Mouse (Mus musculus) myocyte (in vitro differentiated cells): ENCODE results near the gene Lgals9. TPM values are rescaled to one million over a fixed set of nuclear protein-coding genes. Genes with fewer than 3 reads are reported as not detected.
"Not testable (repeated sequence)": the region's sequence is repeated elsewhere in the genome, so short reads cannot be mapped to it uniquely, and the experiment has no call there.

Experiments used
- H3K27me3 ChIP-seq: one replicate; pipeline ENCODE4 v1.6.1; 2011; ENCODE audit not compliant: control insufficient read depth, insufficient read depth, insufficient read length
- H3K36me3 ChIP-seq: one replicate; pipeline ENCODE4 v1.6.1; 2011; ENCODE audit not compliant: control insufficient read depth, insufficient read depth
- H3K4me2 ChIP-seq: one replicate; pipeline ENCODE4 v1.6.1; 2011; ENCODE audit warnings: low read depth, control low read depth
- H3K4me3 ChIP-seq: one replicate; pipeline ENCODE4 v1.5.1; 2011; ENCODE audit warnings: mild to moderate bottlenecking, control low read depth, moderate library complexity
- H3K79me2 ChIP-seq: one replicate; pipeline ENCODE4 v1.6.1; 2011; ENCODE audit not compliant: control insufficient read depth, insufficient read depth
- H3ac ChIP-seq: one replicate; pipeline ENCODE4 v1.6.1; 2011; ENCODE audit not compliant: control insufficient read depth, insufficient read length
- CEBPB ChIP-seq: IDR thresholded peaks from 2 replicates; pipeline ENCODE4 v1.6.1; 2011; ENCODE audit warnings: mild to moderate bottlenecking, moderate library complexity; ENCODE audit not compliant: poor library complexity, insufficient read depth, severe bottlenecking
- E2F4 ChIP-seq: IDR thresholded peaks from one replicate; pipeline ENCODE4 v1.6.1; 2011; ENCODE audit warnings: mild to moderate bottlenecking, control low read depth, moderate library complexity; ENCODE audit not compliant: insufficient read depth
- MAX ChIP-seq: IDR thresholded peaks from one replicate; pipeline ENCODE4 v1.6.1; 2011; ENCODE audit warnings: low read depth, mild to moderate bottlenecking, control low read depth
- MYOD1 ChIP-seq, 3 experiments: IDR thresholded peaks; one replicate each; pipeline ENCODE4 v1.6.1; 2011; ENCODE audit warnings: control low read depth in 2 of 3, low read depth in 2 of 3, mild to moderate bottlenecking in 2 of 3, moderate library complexity in 1 of 3; ENCODE audit not compliant: insufficient read length in 2 of 3, control insufficient read depth in 1 of 3
- MYOG ChIP-seq, 3 experiments: IDR thresholded peaks; one replicate each; pipeline ENCODE4 v1.6.1; 2011; ENCODE audit warnings: control low read depth in 2 of 3, low read depth in 2 of 3, mild to moderate bottlenecking in 2 of 3; ENCODE audit not compliant: insufficient read length in 2 of 3, control insufficient read depth in 1 of 3, insufficient read depth in 1 of 3
- POLR2A ChIP-seq: IDR thresholded peaks from one replicate; pipeline ENCODE4 v1.6.1; 2011; ENCODE audit warnings: low read depth, mild to moderate bottlenecking, control low read depth, moderate library complexity; ENCODE audit not compliant: insufficient read length
- POLR2AphosphoS2 ChIP-seq: IDR thresholded peaks from one replicate; pipeline ENCODE4 v1.6.1; 2011; ENCODE audit warnings: low read depth, control low read depth; ENCODE audit not compliant: insufficient read length
- REST ChIP-seq: IDR thresholded peaks from one replicate; pipeline ENCODE4 v1.6.1; 2011; ENCODE audit warnings: mild to moderate bottlenecking, control low read depth, moderate library complexity; ENCODE audit not compliant: insufficient read depth, insufficient read length
- SRF ChIP-seq: IDR thresholded peaks from one replicate; pipeline ENCODE4 v1.6.1; 2011; ENCODE audit warnings: low read depth; ENCODE audit not compliant: control insufficient read depth, insufficient read length
- TCF12 ChIP-seq: IDR thresholded peaks from one replicate; pipeline ENCODE4 v1.6.1; 2011; ENCODE audit warnings: mild to moderate bottlenecking, control low read depth; ENCODE audit not compliant: poor library complexity, insufficient read depth, severe bottlenecking
- TCF3 ChIP-seq: IDR thresholded peaks from one replicate; pipeline ENCODE4 v1.6.1; 2011; ENCODE audit warnings: low read depth, control low read depth; ENCODE audit not compliant: insufficient read length
- USF1 ChIP-seq: IDR thresholded peaks from one replicate; pipeline ENCODE4 v1.6.1; 2011; ENCODE audit warnings: low read depth, mild to moderate bottlenecking, control low read depth, moderate library complexity
- polyA plus RNA-seq: library from polyadenylated mRNA; unstranded; fragments of >200 nt; fragmentation: generic; extraction: Trizol; gene quantifications from one replicate; pipeline ENCODE4 v1.2.1, GENCODE M21; 2012; ENCODE audit warnings: missing spikeins

Gene Lgals9
- polyA plus RNA-seq, 1 experiment = 20.9 TPM

DNA sequence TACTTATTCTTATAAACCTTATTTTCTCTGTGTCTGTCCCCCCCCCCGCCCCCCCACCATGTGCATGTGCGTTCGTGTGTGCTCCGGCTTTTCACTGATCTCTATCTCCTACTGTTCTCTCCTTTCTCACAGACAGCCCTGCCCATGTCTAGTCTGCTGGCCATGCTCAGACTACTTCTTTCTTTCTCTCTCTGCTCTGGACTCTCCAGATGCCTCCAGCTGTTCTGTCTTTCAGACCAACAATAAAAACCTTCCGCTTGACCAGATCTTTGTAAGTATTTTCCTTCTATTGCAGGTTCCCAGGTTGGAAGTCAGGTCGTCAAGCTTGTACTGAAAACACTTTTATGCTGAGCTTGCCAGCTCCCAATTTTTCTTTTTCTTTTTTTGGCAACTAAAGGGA, 14.4 kb upstream of the Lgals9 start:
- no peak overlapping the region for H3ac ChIP-seq

DNA sequence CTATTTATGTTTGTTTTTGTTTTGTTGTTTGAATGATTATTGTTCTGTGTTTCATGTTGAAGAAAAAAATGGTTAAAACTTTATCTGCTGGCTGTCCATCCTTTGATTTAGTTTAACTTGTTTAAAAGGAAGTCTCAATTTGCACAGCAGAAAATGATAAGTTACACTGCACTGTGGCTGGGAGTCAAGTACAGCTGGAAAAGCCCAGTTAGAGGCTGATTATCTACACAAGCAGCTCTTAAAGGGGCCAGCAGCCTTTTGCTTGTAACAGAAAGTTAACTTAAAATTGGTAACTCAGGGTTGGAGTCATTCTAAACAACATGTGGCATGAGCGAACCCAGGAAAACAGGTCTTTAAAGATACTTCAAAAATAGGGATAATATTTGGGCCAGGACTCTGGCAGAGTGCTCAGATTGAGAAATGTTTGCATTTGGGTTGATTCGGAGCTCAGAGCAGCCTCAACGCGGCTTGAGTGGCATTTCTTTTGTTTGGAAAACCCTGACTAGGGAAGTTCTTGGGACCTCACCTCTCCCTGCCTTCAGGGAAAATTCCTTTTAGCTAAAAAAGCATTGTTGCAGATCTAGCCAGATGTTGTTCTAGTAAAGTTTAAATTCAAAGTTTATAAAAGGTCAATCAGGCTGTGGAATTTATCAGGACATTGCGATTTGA, 6.3 kb upstream of the Lgals9 start:
- H3K4me2 ChIP-seq, H3K4me3 ChIP-seq, H3K36me3 ChIP-seq, H3K27me3 ChIP-seq, H3K79me2 ChIP-seq, H3ac ChIP-seq: not testable (repeated sequence)

More for the DNA sequence above, 14.4 kb upstream of the Lgals9 start:
- no peaks in the 10 kb centered on the region for H3K27me3 ChIP-seq
- no peak overlapping the region for H3K4me3 ChIP-seq
- TF ChIP-seq SRF (no peak), MYOG (IDR thresholded peaks at IDR 0.05; ENCODE audit: control insufficient read depth in 1 of 3, insufficient read depth in 1 of 3, insufficient read length in 2 of 3, low read depth in 2 of 3) (no peak), REST (no peak), USF1 (no peak), CEBPB (no peak), MAX (no peak)
- H3K79me2 ChIP-seq = no peaks in the 10 kb centered on the region
- H3K4me2 ChIP-seq = no peak overlapping the region
- no peaks in the 10 kb centered on the region for H3K36me3 ChIP-seq

DNA sequence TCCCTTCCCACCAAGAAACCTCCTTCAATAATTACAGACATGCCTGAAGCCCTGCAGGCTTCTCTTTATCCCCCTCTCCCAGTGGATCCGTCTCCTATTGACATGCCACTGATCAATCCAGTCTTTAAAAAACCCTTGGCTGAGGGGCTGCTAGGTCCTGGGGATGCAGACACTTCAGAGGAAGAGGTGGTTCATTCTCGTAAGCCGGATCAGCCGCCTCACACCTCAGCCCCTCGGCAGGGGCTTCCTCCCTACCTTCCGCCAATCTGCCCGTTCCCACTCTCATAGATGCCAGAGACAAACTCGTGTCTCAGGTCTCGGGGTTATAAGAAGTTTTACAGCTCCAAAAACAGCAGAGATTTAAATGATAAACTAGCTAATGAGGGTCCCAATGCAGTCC, 5.3 kb upstream of the Lgals9 start:
- TF ChIP-seq CEBPB = no peak
- no peak for TF ChIP-seq MAX
- TF ChIP-seq SRF = no peak
- TF ChIP-seq TCF12 = no peak
- no peak for TF ChIP-seq MYOD1 (IDR thresholded peaks at IDR 0.05; ENCODE audit: control insufficient read depth in 1 of 3, insufficient read length in 2 of 3, low read depth in 2 of 3)
- no peak for TF ChIP-seq MYOG (IDR thresholded peaks at IDR 0.05; ENCODE audit: control insufficient read depth in 1 of 3, insufficient read depth in 1 of 3, insufficient read length in 2 of 3, low read depth in 2 of 3)
- Histone ChIP-seq H3K79me2 (no peaks in the 10 kb centered on the region), H3K4me2 (no peak overlapping the region), H3ac (no peak overlapping the region), H3K27me3 (no peaks in the 10 kb centered on the region), H3K4me3 (no peak overlapping the region), H3K36me3 (no peaks in the 10 kb centered on the region)

DNA sequence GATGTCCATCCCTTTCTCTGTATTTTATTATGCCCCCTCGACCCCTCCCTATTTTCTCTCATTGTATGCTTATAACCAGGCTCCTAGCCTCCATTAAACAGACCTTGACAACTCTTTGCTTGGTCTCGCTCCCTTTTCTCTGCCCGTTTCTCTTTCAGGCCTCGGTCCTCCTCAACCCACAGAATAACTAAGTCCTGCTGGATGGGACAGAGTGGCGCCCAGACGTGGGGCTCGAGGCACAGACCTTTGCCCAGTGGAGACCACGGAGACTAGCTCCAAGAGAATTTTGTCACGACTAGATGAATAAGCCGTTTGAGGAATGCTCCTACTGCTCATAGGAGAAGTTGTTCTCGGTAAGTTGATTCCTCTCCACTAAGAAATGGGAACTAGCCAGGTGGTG, 4.5 kb upstream of the Lgals9 start:
- H3K4me2 ChIP-seq, H3K79me2 ChIP-seq, H3K36me3 ChIP-seq, H3K4me3 ChIP-seq, H3ac ChIP-seq, H3K27me3 ChIP-seq: not testable (repeated sequence)

DNA sequence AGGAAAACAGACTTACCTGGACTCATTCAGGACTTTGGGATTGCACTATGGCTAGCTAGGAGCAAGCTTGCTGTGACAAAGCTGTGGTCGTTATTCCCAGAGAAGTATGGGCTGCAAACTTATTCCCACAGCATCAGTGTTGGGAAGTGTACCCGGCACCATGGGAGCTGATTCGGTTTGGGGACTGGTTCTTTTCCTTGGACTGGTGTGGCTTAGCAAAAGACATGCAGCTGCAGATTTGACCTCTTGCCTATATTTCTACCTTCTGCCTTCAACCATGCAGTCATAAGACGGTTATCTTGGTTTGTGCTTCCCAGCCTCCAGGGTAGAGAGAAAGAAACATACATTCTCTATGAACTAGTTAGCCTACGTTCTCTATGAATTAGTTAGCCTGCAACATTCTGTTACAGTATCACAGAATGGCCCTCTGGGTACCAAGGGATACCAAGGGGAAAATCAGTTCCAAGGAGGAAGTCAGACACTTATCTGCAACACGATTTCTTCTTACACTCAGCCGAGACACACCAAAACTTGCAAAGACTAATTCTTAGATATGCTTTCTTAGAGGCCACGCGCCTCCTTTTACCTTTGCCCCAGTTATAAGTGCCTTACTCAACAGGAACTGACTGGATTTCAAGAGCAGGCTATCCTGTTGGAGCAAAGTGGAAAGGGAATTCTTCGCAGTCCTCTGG, 1.7 kb upstream of the Lgals9 start:
- Histone ChIP-seq H3K4me2 (no peak overlapping the region), H3K36me3 (no peaks in the 10 kb centered on the region), H3K27me3 (no peaks in the 10 kb centered on the region), H3ac (no peak overlapping the region), H3K79me2 (no peaks in the 10 kb centered on the region), H3K4me3 (no peak overlapping the region)
- TF ChIP-seq MYOG (IDR thresholded peaks at IDR 0.05; ENCODE audit: control insufficient read depth in 1 of 3, insufficient read depth in 1 of 3, insufficient read length in 2 of 3, low read depth in 2 of 3) (no peak), CEBPB (no peak), SRF (no peak), E2F4 (no peak), REST (no peak), USF1 (no peak), TCF12 (no peak), MAX (no peak), POLR2AphosphoS2 (no peak), TCF3 (no peak), POLR2A (no peak), MYOD1 (IDR thresholded peaks at IDR 0.05; ENCODE audit: control insufficient read depth in 1 of 3, insufficient read length in 2 of 3, low read depth in 2 of 3) (no peak)
